Mouse (Mus musculus) myocyte (in vitro differentiated cells): ENCODE results near the gene Socs5. TPM values are rescaled to one million over a fixed set of nuclear protein-coding genes. Genes with fewer than 3 reads are reported as not detected.

Experiments used
- H3K27me3 ChIP-seq: one replicate; pipeline ENCODE4 v1.6.1; 2011; ENCODE audit not compliant: control insufficient read depth, insufficient read depth, insufficient read length
- H3K36me3 ChIP-seq: one replicate; pipeline ENCODE4 v1.6.1; 2011; ENCODE audit not compliant: control insufficient read depth, insufficient read depth
- H3K4me2 ChIP-seq: one replicate; pipeline ENCODE4 v1.6.1; 2011; ENCODE audit warnings: low read depth, control low read depth
- H3K4me3 ChIP-seq: one replicate; pipeline ENCODE4 v1.5.1; 2011; ENCODE audit warnings: mild to moderate bottlenecking, control low read depth, moderate library complexity
- H3K79me2 ChIP-seq: one replicate; pipeline ENCODE4 v1.6.1; 2011; ENCODE audit not compliant: control insufficient read depth, insufficient read depth
- H3ac ChIP-seq: one replicate; pipeline ENCODE4 v1.6.1; 2011; ENCODE audit not compliant: control insufficient read depth, insufficient read length
- CEBPB ChIP-seq: IDR thresholded peaks from 2 replicates; pipeline ENCODE4 v1.6.1; 2011; ENCODE audit warnings: mild to moderate bottlenecking, moderate library complexity; ENCODE audit not compliant: poor library complexity, insufficient read depth, severe bottlenecking
- E2F4 ChIP-seq: IDR thresholded peaks from one replicate; pipeline ENCODE4 v1.6.1; 2011; ENCODE audit warnings: mild to moderate bottlenecking, control low read depth, moderate library complexity; ENCODE audit not compliant: insufficient read depth
- MAX ChIP-seq: IDR thresholded peaks from one replicate; pipeline ENCODE4 v1.6.1; 2011; ENCODE audit warnings: low read depth, mild to moderate bottlenecking, control low read depth
- MYOD1 ChIP-seq, 3 experiments: IDR thresholded peaks; one replicate each; pipeline ENCODE4 v1.6.1; 2011; ENCODE audit warnings: control low read depth in 2 of 3, low read depth in 2 of 3, mild to moderate bottlenecking in 2 of 3, moderate library complexity in 1 of 3; ENCODE audit not compliant: insufficient read length in 2 of 3, control insufficient read depth in 1 of 3
- MYOG ChIP-seq, 3 experiments: IDR thresholded peaks; one replicate each; pipeline ENCODE4 v1.6.1; 2011; ENCODE audit warnings: control low read depth in 2 of 3, low read depth in 2 of 3, mild to moderate bottlenecking in 2 of 3; ENCODE audit not compliant: insufficient read length in 2 of 3, control insufficient read depth in 1 of 3, insufficient read depth in 1 of 3
- POLR2A ChIP-seq: IDR thresholded peaks from one replicate; pipeline ENCODE4 v1.6.1; 2011; ENCODE audit warnings: low read depth, mild to moderate bottlenecking, control low read depth, moderate library complexity; ENCODE audit not compliant: insufficient read length
- POLR2AphosphoS2 ChIP-seq: IDR thresholded peaks from one replicate; pipeline ENCODE4 v1.6.1; 2011; ENCODE audit warnings: low read depth, control low read depth; ENCODE audit not compliant: insufficient read length
- REST ChIP-seq: IDR thresholded peaks from one replicate; pipeline ENCODE4 v1.6.1; 2011; ENCODE audit warnings: mild to moderate bottlenecking, control low read depth, moderate library complexity; ENCODE audit not compliant: insufficient read depth, insufficient read length
- SRF ChIP-seq: IDR thresholded peaks from one replicate; pipeline ENCODE4 v1.6.1; 2011; ENCODE audit warnings: low read depth; ENCODE audit not compliant: control insufficient read depth, insufficient read length
- TCF12 ChIP-seq: IDR thresholded peaks from one replicate; pipeline ENCODE4 v1.6.1; 2011; ENCODE audit warnings: mild to moderate bottlenecking, control low read depth; ENCODE audit not compliant: poor library complexity, insufficient read depth, severe bottlenecking
- TCF3 ChIP-seq: IDR thresholded peaks from one replicate; pipeline ENCODE4 v1.6.1; 2011; ENCODE audit warnings: low read depth, control low read depth; ENCODE audit not compliant: insufficient read length
- USF1 ChIP-seq: IDR thresholded peaks from one replicate; pipeline ENCODE4 v1.6.1; 2011; ENCODE audit warnings: low read depth, mild to moderate bottlenecking, control low read depth, moderate library complexity
- polyA plus RNA-seq: library from polyadenylated mRNA; unstranded; fragments of >200 nt; fragmentation: generic; extraction: Trizol; gene quantifications from one replicate; pipeline ENCODE4 v1.2.1, GENCODE M21; 2012; ENCODE audit warnings: missing spikeins

The Socs5 gene
- polyA plus RNA-seq, 1 experiment = 14.0 TPM

DNA sequence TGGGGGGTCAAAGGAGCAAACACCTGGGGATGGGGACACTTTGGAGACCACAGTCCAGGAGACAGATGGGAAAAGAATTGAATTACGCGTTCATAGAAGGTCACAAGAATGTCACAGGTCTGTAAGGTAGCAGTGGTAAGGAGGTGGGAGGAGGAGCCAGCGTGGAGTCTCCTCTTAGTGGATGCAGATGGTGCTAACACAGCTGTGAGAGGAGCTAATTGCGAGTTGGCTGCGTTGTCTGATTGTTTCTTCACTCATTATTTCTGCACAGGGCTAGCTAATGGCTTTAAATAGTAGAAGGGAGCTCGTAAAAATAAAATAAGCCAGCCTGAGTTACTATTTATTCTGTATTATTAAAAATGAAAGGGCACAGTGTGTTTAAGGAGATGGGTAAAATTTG lies 8.1 kb downstream of the Socs5 start:
- no peak overlapping the region for H3ac ChIP-seq
- no peak overlapping the region for H3K4me3 ChIP-seq
- H3K79me2 ChIP-seq = peaks cover 94% of the 10 kb centered on the region
- TF ChIP-seq MAX = no peak
- H3K4me2 ChIP-seq = no peak overlapping the region
- H3K36me3 ChIP-seq = no peaks in the 10 kb centered on the region
- no peaks in the 10 kb centered on the region for H3K27me3 ChIP-seq

DNA sequence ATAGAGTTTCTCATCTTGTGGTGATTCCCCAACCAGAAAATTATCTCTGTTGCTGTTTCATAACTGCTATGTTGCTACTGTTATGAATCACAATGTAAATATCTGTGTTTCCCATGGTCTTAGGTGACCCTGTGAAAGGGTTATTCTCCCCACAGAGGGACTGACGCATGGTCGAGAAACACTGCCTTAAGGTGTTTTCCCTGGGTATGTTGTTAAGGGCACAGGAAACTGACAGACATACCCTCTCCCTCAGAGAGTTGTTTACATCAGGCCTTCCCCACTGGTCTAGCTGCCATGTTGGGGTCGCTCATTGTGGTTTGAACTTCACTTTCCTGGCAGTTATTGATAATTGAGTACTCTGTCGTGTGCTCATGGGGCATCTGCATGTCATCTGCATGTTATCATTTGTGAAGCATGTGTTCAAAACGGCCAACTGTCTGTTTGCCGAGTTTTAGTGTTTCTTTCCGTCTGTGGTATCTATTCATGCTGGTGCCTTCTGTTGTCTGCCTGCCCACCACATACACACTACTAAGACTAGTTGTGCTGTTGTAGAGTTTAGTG lies 11.6 kb downstream of the Socs5 start:
- TF ChIP-seq SRF = no peak
- no peak for TF ChIP-seq TCF3
- TF ChIP-seq POLR2A = no peak
- no peak for TF ChIP-seq POLR2AphosphoS2
- TF ChIP-seq MYOD1 (IDR thresholded peaks at IDR 0.05; ENCODE audit: control insufficient read depth in 1 of 3, insufficient read length in 2 of 3, low read depth in 2 of 3) = no peak
- TF ChIP-seq USF1 = no peak
- TF ChIP-seq REST = no peak
- no peak for TF ChIP-seq MAX
- no peak for TF ChIP-seq E2F4
- no peak for TF ChIP-seq TCF12
- TF ChIP-seq CEBPB = no peak
- no peak for TF ChIP-seq MYOG (IDR thresholded peaks at IDR 0.05; ENCODE audit: control insufficient read depth in 1 of 3, insufficient read depth in 1 of 3, insufficient read length in 2 of 3, low read depth in 2 of 3)
- H3K27me3 ChIP-seq = no peaks in the 10 kb centered on the region
- peaks cover 69% of the 10 kb centered on the region for H3K79me2 ChIP-seq
- H3K4me2 ChIP-seq = no peak overlapping the region
- no peak overlapping the region for H3ac ChIP-seq
- no peak overlapping the region for H3K4me3 ChIP-seq
- peaks cover 6% of the 10 kb centered on the region for H3K36me3 ChIP-seq

DNA sequence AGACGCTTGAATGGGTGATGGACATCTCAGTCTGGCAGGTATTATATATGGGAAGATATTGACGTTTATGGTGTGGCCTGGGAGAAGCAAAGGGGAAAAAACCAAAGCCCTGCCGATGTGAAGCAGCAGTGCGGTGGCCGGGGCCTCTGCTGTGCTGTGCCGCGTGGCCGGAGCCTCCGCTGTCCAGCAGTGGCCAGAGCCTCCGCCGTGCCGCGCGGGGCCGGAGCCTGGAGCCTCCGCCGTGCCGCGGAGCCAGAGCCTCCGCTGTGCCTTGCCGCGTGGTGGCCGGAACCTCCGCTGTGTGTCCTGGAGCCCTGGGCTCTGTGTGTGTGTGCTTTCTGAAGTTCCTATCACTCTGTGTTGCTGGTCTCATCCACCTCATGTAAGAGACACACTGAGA lies 17.9 kb downstream of the Socs5 start:
- Histone ChIP-seq H3K27me3 (no peaks in the 10 kb centered on the region), H3ac (no peak overlapping the region), H3K4me3 (no peak overlapping the region), H3K36me3 (peaks cover 9% of the 10 kb centered on the region), H3K79me2 (peaks cover 20% of the 10 kb centered on the region), H3K4me2 (no peak overlapping the region)
- TF ChIP-seq MYOD1 (IDR thresholded peaks at IDR 0.05; ENCODE audit: control insufficient read depth in 1 of 3, insufficient read length in 2 of 3, low read depth in 2 of 3) = no peak
- no peak for TF ChIP-seq POLR2A
- no peak for TF ChIP-seq TCF3
- no peak for TF ChIP-seq MAX
- no peak for TF ChIP-seq E2F4
- no peak for TF ChIP-seq TCF12
- no peak for TF ChIP-seq SRF
- TF ChIP-seq USF1 = no peak
- no peak for TF ChIP-seq MYOG (IDR thresholded peaks at IDR 0.05; ENCODE audit: control insufficient read depth in 1 of 3, insufficient read depth in 1 of 3, insufficient read length in 2 of 3, low read depth in 2 of 3)
- no peak for TF ChIP-seq REST
- no peak for TF ChIP-seq CEBPB
- no peak for TF ChIP-seq POLR2AphosphoS2

DNA sequence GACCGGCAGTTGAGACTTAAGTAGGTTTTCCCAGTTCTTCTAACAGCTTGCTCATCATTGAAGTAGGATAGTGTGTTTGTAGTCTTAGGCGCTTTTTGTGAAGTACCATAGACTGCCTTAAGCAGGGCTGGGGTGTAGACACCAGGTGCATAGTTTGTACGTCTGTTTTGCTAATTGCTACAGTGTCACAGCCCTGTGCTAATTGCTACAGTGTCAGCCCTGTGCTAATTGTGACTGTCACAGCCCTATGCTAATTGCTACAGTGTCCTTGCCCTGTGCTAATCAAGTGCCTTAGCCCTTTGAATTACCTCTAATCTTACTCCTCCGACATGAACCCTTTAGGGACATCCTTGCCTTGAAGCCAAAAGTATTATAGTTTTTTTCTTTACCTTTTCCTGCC lies 24.8 kb downstream of the Socs5 start:
- no peak overlapping the region for H3ac ChIP-seq
- TF ChIP-seq CEBPB = no peak
- TF ChIP-seq SRF = no peak
- TF ChIP-seq POLR2A = no peak
- no peak for TF ChIP-seq E2F4
- no peak for TF ChIP-seq TCF12
- no peak for TF ChIP-seq MAX
- TF ChIP-seq POLR2AphosphoS2 = no peak
- TF ChIP-seq USF1 = no peak
- TF ChIP-seq REST = no peak
- no peak for TF ChIP-seq MYOG (IDR thresholded peaks at IDR 0.05; ENCODE audit: control insufficient read depth in 1 of 3, insufficient read depth in 1 of 3, insufficient read length in 2 of 3, low read depth in 2 of 3)
- no peak for TF ChIP-seq MYOD1 (IDR thresholded peaks at IDR 0.05; ENCODE audit: control insufficient read depth in 1 of 3, insufficient read length in 2 of 3, low read depth in 2 of 3)
- no peak for TF ChIP-seq TCF3
- no peaks in the 10 kb centered on the region for H3K27me3 ChIP-seq
- H3K4me2 ChIP-seq = no peak overlapping the region
- peaks cover 11% of the 10 kb centered on the region for H3K79me2 ChIP-seq
- peaks cover 30% of the 10 kb centered on the region for H3K36me3 ChIP-seq
- no peak overlapping the region for H3K4me3 ChIP-seq

DNA sequence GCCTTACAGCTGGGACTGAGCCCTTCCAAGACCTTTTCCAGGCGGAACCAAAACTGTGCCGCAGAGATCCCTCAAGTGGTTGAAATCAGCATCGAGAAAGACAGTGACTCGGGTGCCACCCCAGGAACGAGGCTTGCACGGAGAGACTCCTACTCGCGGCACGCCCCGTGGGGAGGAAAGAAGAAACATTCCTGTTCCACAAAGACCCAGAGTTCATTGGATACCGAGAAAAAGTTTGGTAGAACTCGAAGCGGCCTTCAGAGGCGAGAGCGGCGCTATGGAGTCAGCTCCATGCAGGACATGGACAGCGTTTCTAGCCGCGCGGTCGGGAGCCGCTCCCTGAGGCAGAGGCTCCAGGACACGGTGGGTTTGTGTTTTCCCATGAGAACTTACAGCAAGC lies 26.3 kb downstream of the Socs5 start:
- no peaks in the 10 kb centered on the region for H3K79me2 ChIP-seq
- no peak overlapping the region for H3ac ChIP-seq
- no peak for TF ChIP-seq E2F4
- H3K27me3 ChIP-seq = no peaks in the 10 kb centered on the region
- peaks cover 33% of the 10 kb centered on the region for H3K36me3 ChIP-seq
- H3K4me3 ChIP-seq = no peak overlapping the region
- H3K4me2 ChIP-seq = no peak overlapping the region
